Mouse (Mus musculus): Measurements from ENCODE around the gene Pax5. TPM values are rescaled to one million over a fixed set of nuclear protein-coding genes. Genes with fewer than 3 reads are reported as not detected.

Gene Pax5
- polyA plus RNA-seq, 1 experiment from 2014 or later = not detected

DNA sequence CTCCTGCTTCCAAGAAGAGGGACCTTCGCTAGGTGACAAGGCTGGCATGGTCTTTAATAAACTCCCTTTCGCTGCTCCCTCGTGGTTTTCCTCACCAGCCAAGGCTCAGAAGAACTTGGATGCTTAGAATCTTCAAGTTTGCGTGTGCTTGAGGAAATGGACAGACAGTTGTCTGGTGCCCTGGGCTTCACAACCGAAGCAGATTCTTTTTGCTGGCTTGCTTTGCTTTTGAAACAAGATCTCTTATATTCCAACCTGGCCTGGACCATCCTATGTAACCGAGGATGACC is 45.6 kb downstream of the Pax5 start:
- Histone ChIP-seq H3K4me1 (replicated peaks) (peaks cover 8% of the 10 kb centered on the region; the same call in 1 of the 2 replicates), H3K9ac (replicated peaks) (peak overlapping the region; percentile 57; the same call in 1 of the 2 replicates), H3K27ac (no peak overlapping the region), H3K9me3 (peaks cover 6% of the 10 kb centered on the region; the same call in 1 of the 2 replicates), H3K27me3 (peaks cover 85% of the 10 kb centered on the region), H3K36me3 (no peaks in the 10 kb centered on the region), H3K4me2 (peak overlapping the region; percentile 92), H3K4me3 (replicated peaks) (peak overlapping the region; percentile 52)
- WGBS = 24% methylated on average over 6 of the region's 6 CpGs
- no peak for ATAC-seq (ENCODE audit: insufficient number of reproducible peaks, insufficient read depth, low FRiP score, low TSS enrichment, low read depth)

- 0 out of 2 replicates have a peak, but pooled peaks cover 2% of the 10 kb centered on the region for H3K9me3 ChIP-seq
- H3K27me3 ChIP-seq = peaks cover 91% of the 10 kb centered on the region
- H3K9ac ChIP-seq (replicated peaks) = peak overlapping the region; percentile 57
- peak overlapping the region; percentile 92 for H3K4me2 ChIP-seq
- H3K4me1 ChIP-seq (replicated peaks) = peaks cover 8% of the 10 kb centered on the region; the same call in 1 of the 2 replicates
- ATAC-seq (ENCODE audit: insufficient number of reproducible peaks, insufficient read depth, low FRiP score, low TSS enrichment, low read depth) = peak; percentile 73
- under 1% methylated on average over 81 of the region's 81 CpGs for WGBS
- no peaks in the 10 kb centered on the region for H3K36me3 ChIP-seq
- peak overlapping the region; percentile 52 for H3K4me3 ChIP-seq (replicated peaks)
- no peak overlapping the region for H3K27ac ChIP-seq
Observed at GRCm38 (mm10) chr4:44664004-44664766, 46.1 kb downstream of the Pax5 start.

- H3K4me1 ChIP-seq (replicated peaks) = peaks cover 8% of the 10 kb centered on the region; the same call in 1 of the 2 replicates
- ATAC-seq (ENCODE audit: insufficient number of reproducible peaks, insufficient read depth, low FRiP score, low TSS enrichment, low read depth) = peak; percentile 29; the same call in 1 of the 2 replicates
- H3K4me2 ChIP-seq = peak overlapping the region; percentile 92
- H3K9me3 ChIP-seq = no peaks in the 10 kb centered on the region
- WGBS = 21% methylated on average over 10 of the region's 10 CpGs
- peaks cover 93% of the 10 kb centered on the region for H3K27me3 ChIP-seq
- H3K36me3 ChIP-seq = no peaks in the 10 kb centered on the region
- no peak overlapping the region for H3K27ac ChIP-seq
- H3K9ac ChIP-seq (replicated peaks) = no peak overlapping the region
- peak overlapping the region; percentile 52; the same call in 1 of the 2 replicates for H3K4me3 ChIP-seq (replicated peaks)
Observed at GRCm38 (mm10) chr4:44663489-44663888, 46.8 kb downstream of the Pax5 start.

DNA sequence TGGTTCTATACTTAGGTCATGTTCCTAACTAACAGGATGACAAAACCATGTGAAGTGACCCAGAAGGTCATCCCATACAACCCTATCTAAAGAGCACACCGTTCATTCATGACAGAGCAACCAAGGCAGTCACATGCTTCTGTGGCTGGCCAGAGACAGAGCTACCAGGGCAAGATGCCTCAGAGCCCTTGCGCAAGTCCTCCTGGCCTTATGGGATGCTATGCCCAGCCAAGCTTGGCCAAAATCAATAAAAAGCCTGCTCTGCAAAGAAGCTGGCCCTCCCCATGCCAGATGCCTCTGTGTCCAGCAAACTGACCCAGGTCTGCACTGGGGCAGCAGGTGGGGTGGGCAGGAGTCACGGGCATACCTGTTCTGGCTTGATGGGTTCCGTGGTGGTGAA is 65.1 kb downstream of the Pax5 start:
- Histone ChIP-seq H3K4me3 (replicated peaks) (no peak overlapping the region), H3K36me3 (no peaks in the 10 kb centered on the region), H3K27me3 (peaks cover 46% of the 10 kb centered on the region), H3K9me3 (no peaks in the 10 kb centered on the region), H3K9ac (replicated peaks) (no peak overlapping the region), H3K4me1 (replicated peaks) (peaks cover 10% of the 10 kb centered on the region), H3K4me2 (no peak overlapping the region), H3K27ac (no peak overlapping the region)
- ATAC-seq (ENCODE audit: insufficient number of reproducible peaks, insufficient read depth, low FRiP score, low TSS enrichment, low read depth) = no peak
- 86% methylated on average over 4 of the region's 4 CpGs for WGBS

DNA sequence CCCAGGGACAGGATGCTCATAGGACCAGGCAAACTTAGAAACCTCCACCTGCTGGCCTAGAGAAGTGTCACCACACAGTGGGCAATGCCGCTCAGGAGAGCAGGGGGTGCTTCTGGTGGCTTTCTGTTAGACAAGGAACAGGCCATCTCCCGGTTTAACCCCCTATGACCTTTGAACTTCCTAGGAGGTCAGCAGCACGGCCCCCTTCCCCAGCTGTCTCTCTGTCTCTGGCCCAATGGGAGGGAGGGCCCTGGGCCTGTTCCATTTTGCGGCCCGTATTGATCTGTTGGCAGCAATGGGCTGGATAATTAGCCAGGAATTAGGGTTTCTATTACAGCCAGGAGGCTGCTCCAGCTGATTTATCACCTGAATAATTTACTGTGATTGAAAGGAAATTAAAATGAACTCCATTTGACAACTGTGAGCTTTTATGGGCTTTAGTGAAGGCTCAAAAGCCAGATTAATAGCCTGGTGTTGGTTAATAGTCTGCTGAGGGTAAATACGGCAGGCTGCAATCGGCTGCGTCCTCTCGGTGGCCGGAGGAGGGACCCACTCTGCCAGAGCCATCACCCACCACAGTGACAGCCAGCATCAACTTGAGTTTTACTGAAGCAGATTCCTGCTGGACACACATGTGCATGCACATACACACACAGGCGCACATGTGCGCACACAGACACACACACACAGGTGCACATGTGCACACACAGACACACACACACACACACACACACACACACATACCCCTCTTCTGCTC is 68.3 kb downstream of the Pax5 start:
- no peaks in the 10 kb centered on the region for H3K36me3 ChIP-seq

DNA sequence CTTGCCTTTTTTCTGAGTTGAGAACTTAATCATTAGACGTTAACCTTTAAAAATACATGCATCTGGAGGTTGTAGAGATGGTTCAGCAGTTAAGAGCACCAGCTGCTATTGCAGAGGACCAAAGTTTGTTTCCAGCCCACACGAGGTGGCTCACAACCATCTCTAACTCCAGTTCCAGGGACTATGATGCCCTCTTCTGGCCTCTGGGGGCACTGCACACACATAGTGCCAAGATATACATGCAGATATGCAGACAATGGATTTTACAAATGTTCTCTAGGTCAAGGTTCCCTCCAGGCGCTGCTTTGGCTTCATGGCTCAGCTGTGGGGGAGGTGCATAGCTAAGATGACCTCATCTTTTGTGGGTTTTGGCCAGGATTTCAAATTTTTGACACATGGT is 74.7 kb downstream of the Pax5 start:
- H3K27me3 ChIP-seq = peaks cover 26% of the 10 kb centered on the region
- H3K4me3 ChIP-seq (replicated peaks) = no peak overlapping the region
- no peak overlapping the region for H3K4me2 ChIP-seq
- no peaks in the 10 kb centered on the region for H3K9me3 ChIP-seq
- peaks cover 2% of the 10 kb centered on the region; the same call in 1 of the 2 replicates for H3K4me1 ChIP-seq (replicated peaks)
- ATAC-seq (ENCODE audit: insufficient number of reproducible peaks, insufficient read depth, low FRiP score, low TSS enrichment, low read depth) = no peak
- WGBS = 84% methylated on average over 3 of the region's 3 CpGs
- H3K36me3 ChIP-seq = no peaks in the 10 kb centered on the region
- no peak overlapping the region for H3K27ac ChIP-seq
- no peak overlapping the region for H3K9ac ChIP-seq (replicated peaks)

More for the DNA sequence above, 68.3 kb downstream of the Pax5 start:
- Histone ChIP-seq H3K9ac (replicated peaks) (no peak overlapping the region), H3K4me2 (no peak overlapping the region), H3K4me1 (replicated peaks) (peaks cover 10% of the 10 kb centered on the region), H3K27me3 (peaks cover 51% of the 10 kb centered on the region), H3K27ac (no peak overlapping the region), H3K4me3 (replicated peaks) (no peak overlapping the region), H3K9me3 (no peaks in the 10 kb centered on the region)
- WGBS = 15% methylated on average over 12 of the region's 12 CpGs
- no peak for ATAC-seq (ENCODE audit: insufficient number of reproducible peaks, insufficient read depth, low FRiP score, low TSS enrichment, low read depth)

- H3K4me3 ChIP-seq (replicated peaks) = no peak overlapping the region
- H3K4me1 ChIP-seq (replicated peaks) = peaks cover 2% of the 10 kb centered on the region; the same call in 1 of the 2 replicates
- 28% methylated on average over 12 of the region's 12 CpGs for WGBS
- no peaks in the 10 kb centered on the region for H3K36me3 ChIP-seq
- no peak overlapping the region for H3K27ac ChIP-seq
- no peaks in the 10 kb centered on the region for H3K9me3 ChIP-seq
- H3K9ac ChIP-seq (replicated peaks) = no peak overlapping the region
- ATAC-seq (ENCODE audit: insufficient number of reproducible peaks, insufficient read depth, low FRiP score, low TSS enrichment, low read depth) = peak; percentile 59
- H3K4me2 ChIP-seq = 0 out of 2 replicates have a peak overlapping the region, but pooled peaks have one; percentile 15
- peaks cover 21% of the 10 kb centered on the region for H3K27me3 ChIP-seq
Observed at GRCm38 (mm10) chr4:44633694-44634524, 76.4 kb downstream of the Pax5 start.

DNA sequence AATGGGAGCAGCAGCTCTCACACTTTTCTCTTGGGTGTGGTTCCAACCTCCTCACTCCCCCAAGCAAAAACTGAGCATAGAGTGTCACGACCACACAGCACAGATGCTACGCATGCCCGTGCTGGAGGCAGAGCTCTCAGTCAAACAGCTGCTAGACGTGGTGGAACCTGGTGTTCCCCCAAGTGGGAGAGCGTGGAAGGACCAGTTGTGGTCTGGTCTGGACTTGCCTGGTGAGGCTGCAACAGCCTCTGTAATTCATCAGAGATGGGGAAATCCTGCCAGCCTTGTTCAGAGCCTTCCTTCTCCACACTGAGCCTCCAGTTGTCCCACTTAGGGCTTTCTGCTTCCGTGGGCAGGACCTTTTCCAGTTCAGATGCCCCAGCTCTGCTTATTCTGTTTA is 80.2 kb downstream of the Pax5 start:
- Histone ChIP-seq H3K9me3 (no peaks in the 10 kb centered on the region), H3K4me2 (no peak overlapping the region), H3K4me3 (replicated peaks) (no peak overlapping the region), H3K27me3 (peaks cover 18% of the 10 kb centered on the region), H3K27ac (no peak overlapping the region), H3K4me1 (replicated peaks) (no peaks in the 10 kb centered on the region; the same call in 1 of the 2 replicates), H3K9ac (replicated peaks) (no peak overlapping the region), H3K36me3 (no peaks in the 10 kb centered on the region)
- no peak for ATAC-seq (ENCODE audit: insufficient number of reproducible peaks, insufficient read depth, low FRiP score, low TSS enrichment, low read depth)
- 59% methylated on average over 6 of the region's 6 CpGs for WGBS

GRCm38 (mm10) chr4:44627890-44628289 is 82.4 kb downstream of the Pax5 start:
- Histone ChIP-seq H3K4me2 (no peak overlapping the region), H3K4me1 (replicated peaks) (peaks cover 7% of the 10 kb centered on the region; the same call in 1 of the 2 replicates), H3K36me3 (no peaks in the 10 kb centered on the region), H3K9me3 (no peaks in the 10 kb centered on the region), H3K27ac (no peak overlapping the region), H3K4me3 (replicated peaks) (no peak overlapping the region), H3K27me3 (peaks cover 7% of the 10 kb centered on the region; the same call in 1 of the 2 replicates), H3K9ac (replicated peaks) (no peak overlapping the region)
- ATAC-seq (ENCODE audit: insufficient number of reproducible peaks, insufficient read depth, low FRiP score, low TSS enrichment, low read depth) = no peak

DNA sequence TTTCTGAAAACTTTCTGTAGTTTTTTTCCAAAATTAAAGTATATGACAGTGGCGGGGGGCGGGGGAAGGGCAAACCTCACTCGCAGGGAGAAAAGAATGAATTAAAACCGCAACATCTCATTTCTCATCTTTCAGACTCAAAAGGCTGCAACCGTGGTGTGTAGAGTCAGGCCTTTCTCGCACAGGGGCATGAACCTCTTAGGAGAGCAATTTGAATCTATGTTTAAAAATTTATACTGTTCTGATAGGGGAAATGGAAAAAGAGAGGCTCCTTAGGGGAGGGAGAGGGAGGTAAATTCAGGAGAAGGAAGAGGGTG is 85.2 kb downstream of the Pax5 start:
- Histone ChIP-seq H3K9ac (replicated peaks) (no peak overlapping the region), H3K9me3 (no peaks in the 10 kb centered on the region), H3K4me2 (no peak overlapping the region), H3K36me3 (no peaks in the 10 kb centered on the region), H3K4me3 (replicated peaks) (no peak overlapping the region), H3K27me3 (peaks cover 13% of the 10 kb centered on the region; the same call in 1 of the 2 replicates), H3K4me1 (replicated peaks) (peaks cover 12% of the 10 kb centered on the region; the same call in 1 of the 2 replicates), H3K27ac (no peak overlapping the region)
- WGBS = 88% methylated on average over 6 of the region's 6 CpGs
- no peak for ATAC-seq (ENCODE audit: insufficient number of reproducible peaks, insufficient read depth, low FRiP score, low TSS enrichment, low read depth)

All from limb, embryonic 12.5 days (tissue).